Mouse (Mus musculus): ENCODE data around the gene Nr5a2. TPM values are rescaled to one million over a fixed set of nuclear protein-coding genes. Genes with fewer than 3 reads are reported as not detected.
A peak's percentile ranks its signal among the peaks of the same experiment; 100 is the strongest.

The Nr5a2 gene
- total RNA-seq, 2 experiments from 2014 or later = not detected

GRCm38 (mm10) chr1:136858724-136859123, 101.5 kb downstream of the Nr5a2 start:
- no peak for ATAC-seq (replicated peaks; ENCODE audit: low FRiP score, poor library complexity, severe bottlenecking)

DNA sequence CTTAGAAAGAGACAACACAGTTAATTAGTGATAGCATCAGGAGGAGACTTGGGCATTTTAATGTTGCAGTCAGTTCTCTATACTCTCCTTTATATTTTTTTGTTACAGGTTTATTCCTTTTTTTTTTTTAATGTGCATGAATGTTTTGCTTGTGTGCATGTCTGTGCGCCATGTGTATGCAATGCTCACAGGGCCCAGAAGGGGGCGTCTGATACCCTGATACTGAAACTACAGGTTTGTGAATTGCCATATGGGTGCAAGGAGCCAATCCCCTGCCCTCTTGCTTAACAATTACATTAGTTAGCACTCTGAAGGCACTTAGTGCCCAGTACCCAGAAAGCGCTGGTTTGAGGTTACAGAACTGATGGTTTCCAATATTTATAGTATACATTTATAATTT, 104.1 kb downstream of the Nr5a2 start:
- ATAC-seq (replicated peaks; ENCODE audit: low FRiP score, poor library complexity, severe bottlenecking) = no peak

- no peak for ATAC-seq (replicated peaks; ENCODE audit: low FRiP score, poor library complexity, severe bottlenecking)
Observed at GRCm38 (mm10) chr1:136848791-136849190, 111.5 kb downstream of the Nr5a2 start.

DNA sequence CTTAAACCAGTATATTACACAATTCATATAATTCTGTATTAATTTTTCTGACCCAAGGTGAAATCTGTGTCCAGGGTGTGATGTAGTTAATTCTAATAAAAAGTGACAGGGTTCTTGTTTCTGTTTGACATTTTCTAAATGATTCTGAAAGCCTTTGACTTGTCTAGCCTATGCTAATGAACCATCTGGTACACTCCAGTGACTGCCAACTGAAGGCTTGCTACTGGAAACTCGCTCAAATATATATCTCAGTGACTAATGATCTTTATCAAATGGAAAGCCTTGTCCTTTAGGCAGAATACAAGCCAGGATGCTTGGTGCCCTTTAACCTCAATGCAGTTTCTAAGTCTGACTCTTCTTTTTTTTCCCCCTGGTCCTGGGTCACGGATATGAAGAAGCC, 114.2 kb downstream of the Nr5a2 start:
- no peak for ATAC-seq (replicated peaks; ENCODE audit: low FRiP score, poor library complexity, severe bottlenecking)

GRCm38 (mm10) chr1:136845341-136845740, 114.9 kb downstream of the Nr5a2 start:
- ATAC-seq (replicated peaks; ENCODE audit: low FRiP score, poor library complexity, severe bottlenecking) = no peak

- ATAC-seq (replicated peaks; ENCODE audit: low FRiP score, poor library complexity, severe bottlenecking) = no peak
Observed at GRCm38 (mm10) chr1:136840512-136840911, 119.7 kb downstream of the Nr5a2 start.

GRCm38 (mm10) chr1:136839202-136839601, 121.0 kb downstream of the Nr5a2 start:
- ATAC-seq (replicated peaks; ENCODE audit: low FRiP score, poor library complexity, severe bottlenecking) = no peak

- no peak for ATAC-seq (replicated peaks; ENCODE audit: low FRiP score, poor library complexity, severe bottlenecking)
Observed at GRCm38 (mm10) chr1:136832305-136833152, 127.7 kb downstream of the Nr5a2 start.

DNA sequence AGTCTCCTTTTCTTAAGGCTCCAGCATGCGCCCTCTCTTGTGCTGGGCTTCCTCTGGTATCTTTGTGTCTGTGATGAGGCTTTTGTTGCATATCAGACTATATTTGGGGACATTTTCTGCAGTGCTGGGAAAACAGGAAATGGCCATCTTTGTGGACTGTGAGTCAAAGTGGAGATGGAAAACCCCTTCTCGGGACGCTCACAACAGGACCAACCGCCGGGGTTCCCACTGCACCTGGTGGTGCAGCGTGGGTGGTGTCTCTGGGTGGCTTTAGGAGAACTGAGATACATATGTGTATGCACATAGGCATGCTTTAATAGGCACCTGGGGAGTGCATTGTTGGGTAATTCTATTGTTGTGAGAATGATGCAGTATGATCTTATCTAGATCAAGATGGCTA, 129.3 kb downstream of the Nr5a2 start:
- ATAC-seq (replicated peaks; ENCODE audit: low FRiP score, poor library complexity, severe bottlenecking) = no peak

DNA sequence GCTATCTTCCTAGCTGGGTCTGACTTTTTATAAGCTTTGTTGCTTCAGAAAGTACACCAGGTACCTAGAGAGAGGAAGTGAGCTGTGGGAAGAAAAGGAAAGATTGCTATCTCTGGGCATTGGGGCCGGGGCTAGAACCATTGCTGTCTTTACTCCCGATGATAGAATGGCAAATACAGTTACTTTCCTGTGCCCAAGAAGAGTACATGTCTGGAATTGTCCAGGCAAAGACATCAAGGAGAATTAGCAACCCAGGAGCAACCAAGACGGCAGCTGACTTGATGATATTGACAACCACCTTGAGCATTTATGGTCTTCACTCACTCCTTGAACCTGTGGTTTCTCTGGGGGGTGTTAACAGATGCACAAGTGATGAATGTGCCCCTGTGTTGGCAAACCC, 130.3 kb downstream of the Nr5a2 start:
- no peak for ATAC-seq (replicated peaks; ENCODE audit: low FRiP score, poor library complexity, severe bottlenecking)

DNA sequence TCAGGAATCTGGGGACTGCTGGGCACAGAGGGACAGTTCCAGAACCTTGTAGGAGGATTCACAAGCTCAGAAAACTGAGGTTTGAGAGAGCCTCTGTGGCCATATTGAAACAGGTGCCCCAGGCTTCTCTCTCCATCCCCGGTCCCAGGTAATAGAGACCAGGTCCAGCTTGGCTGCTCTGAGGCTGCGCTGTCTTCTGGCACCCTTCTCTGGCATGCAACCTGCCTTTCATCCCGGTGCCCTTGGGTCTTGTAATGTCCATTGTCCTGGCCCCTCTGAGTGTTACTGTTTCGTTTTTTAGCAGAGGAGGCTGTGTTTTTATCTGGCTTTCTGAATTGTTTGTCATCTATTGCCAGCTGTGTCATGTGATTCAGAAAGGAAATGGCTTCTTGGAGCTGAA, 136.4 kb downstream of the Nr5a2 start:
- no peak for ATAC-seq (replicated peaks; ENCODE audit: low FRiP score, poor library complexity, severe bottlenecking)

- ATAC-seq (replicated peaks; ENCODE audit: low FRiP score, poor library complexity, severe bottlenecking) = no peak
Observed at GRCm38 (mm10) chr1:136800625-136801024, 159.6 kb downstream of the Nr5a2 start.

- ATAC-seq (replicated peaks; ENCODE audit: low FRiP score, poor library complexity, severe bottlenecking) = no peak
Observed at GRCm38 (mm10) chr1:136796361-136797090, 163.7 kb downstream of the Nr5a2 start.

- ATAC-seq (replicated peaks; ENCODE audit: low FRiP score, poor library complexity, severe bottlenecking) = peak; percentile 87
Observed at GRCm38 (mm10) chr1:136792957-136793883, 167.0 kb downstream of the Nr5a2 start.

Data from erythroid progenitor cell, adult 5-6 weeks (primary cell).